Mouse (Mus musculus): Measurements from ENCODE around the gene Dscam.

GRCm38 (mm10) chr16:96987396-96987795 lies 183.2 kb downstream of the Dscam start:
- TF ChIP-seq CTCF (IDR thresholded peaks at IDR 0.05; ENCODE audit: control insufficient read depth, insufficient read depth, low read length) (no peak), POLR2A (IDR thresholded peaks at IDR 0.05; ENCODE audit: borderline replicate concordance, control insufficient read depth, low read depth, low read length) (no peak)
